Mouse (Mus musculus) G1E (cell line): Measurements from ENCODE around the gene Ccdc28b. TPM values are rescaled to one million over a fixed set of nuclear protein-coding genes. Genes with fewer than 3 reads are reported as not detected.

Experiments used
- ATAC-seq: 2 replicates; pipeline ENCODE4 v1.8.0; 2016; ENCODE audit warnings: mild to moderate bottlenecking; ENCODE audit not compliant: insufficient number of reproducible peaks, poor library complexity, low FRiP score, severe bottlenecking; ENCODE audit errors: extremely low read depth
- DNase-seq: peaks from one replicate; pipeline ENCODE4 v3.0.0; 2012; ENCODE audit warnings: low spot score
- H3K27me3 ChIP-seq: 2 replicates; pipeline ENCODE4 v1.6.1; 2012; ENCODE audit warnings: mild to moderate bottlenecking, low read length, inconsistent platforms; ENCODE audit not compliant: insufficient read depth
- H3K36me3 ChIP-seq: replicated peaks from 2 replicates; pipeline ENCODE3; 2012; ENCODE audit warnings: mild to moderate bottlenecking, inconsistent platforms
- H3K4me1 ChIP-seq: 2 replicates; pipeline ENCODE4 v1.6.1; 2012; ENCODE audit warnings: low read depth, low read length, inconsistent platforms, mixed read lengths; ENCODE audit not compliant: insufficient read depth
- H3K4me3 ChIP-seq: 2 replicates; pipeline ENCODE4 v1.5.1; 2012; ENCODE audit warnings: low read depth, mild to moderate bottlenecking, inconsistent platforms, low read length, moderate library complexity, mixed read lengths
- H3K9me3 ChIP-seq: replicated peaks from 2 replicates; pipeline ENCODE4 v1.6.1; 2012; ENCODE audit warnings: inconsistent platforms
- CTCF ChIP-seq: IDR thresholded peaks from 2 replicates; pipeline ENCODE4 v1.5.1; 2012; ENCODE audit warnings: low read depth, low read length, inconsistent platforms, mixed read lengths
- GATA1 ChIP-seq: IDR thresholded peaks from 2 replicates; pipeline ENCODE4 v1.6.1; 2012; ENCODE audit warnings: borderline replicate concordance, low read length, inconsistent platforms, mixed read lengths
- GATA2 ChIP-seq: IDR thresholded peaks from 2 replicates; pipeline ENCODE4 v1.6.1; 2012; ENCODE audit warnings: low read depth, low read length, inconsistent platforms, borderline replicate concordance
- POLR2AphosphoS5 ChIP-seq: IDR thresholded peaks from 2 replicates; pipeline ENCODE4 v1.6.1; 2012; ENCODE audit warnings: low read depth, low read length, inconsistent platforms; ENCODE audit not compliant: insufficient replicate concordance
- TAL1 ChIP-seq: conservative IDR thresholded peaks from 2 replicates; pipeline ENCODE4 v1.6.1; 2012; ENCODE audit warnings: low read depth, low read length, inconsistent platforms, mixed read lengths
- polyA plus RNA-seq: library from polyadenylated mRNA; stranded (reverse); fragments of >175 nt; gene quantifications from 2 replicates; pipeline ENCODE4 v1.2.3, GENCODE M21; 2012
- total RNA-seq, 2 experiments: library from RNA; stranded (forward) in 1 of 2; stranded (reverse) in 1 of 2; fragments of 200-1000 nt in 1 of 2; fragments of >200 nt in 1 of 2; fragmentation: Nextera tagmentation in 1 of 2; gene quantifications; 2 replicates each; pipeline ENCODE4 v1.2.3; 2014 to 2017

Gene Ccdc28b
- total and polyA plus RNA-seq, 3 experiments = 4.8 to 20.7 TPM; not detected in 1

DNA sequence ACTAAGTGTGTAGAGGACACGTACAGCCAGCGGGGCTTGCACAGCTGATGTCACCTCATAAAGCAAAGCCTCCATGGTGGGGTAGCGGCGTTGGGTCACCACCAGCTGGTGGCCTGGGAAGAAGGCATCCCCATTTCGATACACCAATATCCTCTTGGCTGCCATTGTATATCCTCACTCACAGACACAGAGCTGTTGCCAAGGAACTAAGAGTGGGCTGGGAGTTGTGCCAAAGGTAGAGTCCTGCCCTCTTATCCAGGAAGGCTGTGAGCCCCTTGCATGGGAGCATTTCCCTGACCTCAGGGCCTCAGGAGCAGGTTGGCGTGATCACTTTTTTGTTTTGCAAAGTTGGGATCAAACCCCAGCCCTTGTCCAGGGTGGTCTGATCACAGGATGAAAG lies 9.7 kb downstream of the Ccdc28b start, which contains the start of gene Dcdc2b:
Gene Dcdc2b, minus strand, starts transcription at position 165 of the 400 bp plus-strand sequence.
- DNase-seq = no peak

DNA sequence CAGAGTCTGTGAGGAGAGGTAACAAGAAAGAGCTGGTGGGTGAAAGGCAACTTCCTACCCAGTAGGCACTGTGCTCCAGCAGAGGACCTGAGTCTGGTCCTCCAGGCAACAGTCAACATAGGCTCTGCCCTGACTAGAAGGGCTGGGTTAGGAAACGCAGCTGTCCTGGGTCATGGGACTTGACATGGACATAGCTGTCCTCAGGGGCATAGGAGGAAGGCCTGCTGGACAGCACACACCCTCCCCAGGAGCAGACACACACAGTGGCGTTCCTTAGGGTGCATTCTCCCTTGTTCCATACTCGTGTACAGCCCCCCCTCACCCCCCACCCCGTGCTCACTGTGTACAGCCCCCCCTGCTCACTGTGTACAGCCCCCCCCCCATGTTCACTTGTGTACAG lies 13.3 kb downstream of the Ccdc28b start:
- peaks cover 85% of the 10 kb centered on the region for H3K36me3 ChIP-seq
- ATAC-seq (no peak), DNase-seq (no peak)
- no peaks in the 10 kb centered on the region for H3K9me3 ChIP-seq
- TF ChIP-seq CTCF (no peak), POLR2AphosphoS5 (no peak), GATA2 (no peak), TAL1 (no peak), GATA1 (no peak)
- no peaks in the 10 kb centered on the region for H3K27me3 ChIP-seq
- peaks cover 24% of the 10 kb centered on the region for H3K4me1 ChIP-seq
- no peak overlapping the region for H3K4me3 ChIP-seq

More for the DNA sequence above, 9.7 kb downstream of the Ccdc28b start, which contains the start of gene Dcdc2b:
- Histone ChIP-seq H3K27me3 (no peaks in the 10 kb centered on the region), H3K9me3 (no peaks in the 10 kb centered on the region), H3K36me3 (peaks cover 78% of the 10 kb centered on the region), H3K4me1 (peaks cover 26% of the 10 kb centered on the region), H3K4me3 (no peak within 1 kb of the TSS)
- no peak for ATAC-seq
- TF ChIP-seq GATA2 (no peak), TAL1 (no peak), GATA1 (no peak), CTCF (no peak), POLR2AphosphoS5 (no peak)

DNA sequence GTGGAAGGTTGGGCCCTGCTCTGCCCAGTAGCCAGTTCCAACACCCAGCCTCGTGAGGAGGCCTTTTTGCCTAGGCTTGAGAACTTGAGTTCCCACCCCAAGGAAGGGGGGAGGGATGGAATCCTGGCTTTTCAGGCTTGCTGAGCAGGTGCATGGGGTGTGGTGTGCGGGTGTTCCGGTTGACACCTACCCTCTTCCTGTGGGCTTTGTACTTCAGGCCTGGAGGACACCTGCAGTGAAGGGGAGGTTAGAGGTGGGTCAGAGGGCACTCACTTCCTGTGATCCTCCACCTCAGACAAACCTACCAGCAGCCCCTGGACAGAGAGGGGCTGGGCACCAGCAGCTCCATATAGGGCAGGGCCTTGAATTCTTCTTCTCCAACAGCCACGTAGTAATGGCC lies 13.7 kb downstream of the Ccdc28b start:
- DNase-seq (no peak), ATAC-seq (no peak)
- Histone ChIP-seq H3K9me3 (no peaks in the 10 kb centered on the region), H3K4me3 (no peak overlapping the region), H3K4me1 (peaks cover 24% of the 10 kb centered on the region), H3K36me3 (peaks cover 86% of the 10 kb centered on the region), H3K27me3 (no peaks in the 10 kb centered on the region)
- TF ChIP-seq TAL1 = no peak
- TF ChIP-seq POLR2AphosphoS5 = no peak
- TF ChIP-seq GATA1 = no peak
- TF ChIP-seq GATA2 = no peak
- TF ChIP-seq CTCF = no peak

DNA sequence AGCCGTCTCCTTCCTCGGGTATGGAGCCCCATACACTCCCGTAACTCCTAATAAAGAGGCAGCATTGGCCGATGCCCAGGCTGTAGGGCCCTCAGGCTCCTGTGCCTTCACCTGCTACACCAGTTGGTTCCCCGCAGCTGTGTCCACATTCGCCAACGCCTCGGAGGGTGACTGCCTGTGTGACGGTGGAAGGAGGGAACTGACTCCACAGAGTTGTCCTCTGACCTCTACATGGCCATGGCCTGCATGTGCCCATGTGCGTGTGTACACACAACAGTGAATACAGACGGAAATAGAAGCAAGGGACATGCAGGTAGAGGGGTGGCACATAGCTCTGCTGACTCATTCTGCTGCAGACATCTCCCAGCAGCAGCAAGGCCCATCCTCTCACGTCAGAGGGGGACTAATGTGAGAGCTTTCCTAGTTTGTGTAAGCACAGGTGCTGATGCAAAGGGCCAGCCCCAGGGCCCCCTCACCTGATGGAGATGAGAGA lies 14.6 kb downstream of the Ccdc28b start:
- ATAC-seq = no peak
- TF ChIP-seq GATA2 = no peak
- TF ChIP-seq POLR2AphosphoS5 = no peak
- TF ChIP-seq CTCF = no peak
- Histone ChIP-seq H3K9me3 (no peaks in the 10 kb centered on the region), H3K36me3 (peaks cover 91% of the 10 kb centered on the region), H3K4me1 (peaks cover 32% of the 10 kb centered on the region), H3K27me3 (no peaks in the 10 kb centered on the region), H3K4me3 (0 out of 2 replicates have a peak overlapping the region, but pooled peaks have one; percentile 4)
- no peak for DNase-seq

DNA sequence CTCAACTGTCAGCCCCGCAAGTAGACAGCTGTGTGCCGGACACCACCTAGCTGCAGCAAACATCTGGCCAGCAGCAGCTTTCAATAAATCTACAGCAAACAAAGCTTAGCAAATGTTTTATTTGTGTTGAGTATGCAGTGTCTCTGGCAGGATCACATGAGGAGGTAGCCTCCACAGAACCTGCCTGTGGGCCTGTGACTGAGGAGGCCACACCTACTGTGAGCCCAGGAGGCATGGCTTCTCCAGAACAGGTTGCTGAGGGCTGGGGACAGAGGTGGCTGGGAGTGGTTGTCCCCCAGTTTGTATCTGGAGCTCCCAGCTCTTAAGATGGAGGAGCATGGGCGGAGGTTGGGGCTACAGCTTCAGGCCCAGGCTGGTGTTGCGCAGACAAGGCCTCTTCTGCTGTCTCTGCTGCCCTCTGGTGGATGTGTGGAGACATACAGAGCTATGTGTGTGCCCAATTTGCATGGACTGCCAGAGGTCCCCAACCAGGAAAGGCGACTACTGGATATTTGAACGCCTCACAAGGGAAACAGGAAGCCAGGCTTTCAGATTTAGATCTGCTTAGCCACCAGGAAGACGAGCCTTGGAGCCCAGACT lies 15.2 kb downstream of the Ccdc28b start:
- DNase-seq (peak; percentile 62), ATAC-seq (peak; percentile 76)
- Histone ChIP-seq H3K4me3 (no peak overlapping the region), H3K4me1 (peaks cover 35% of the 10 kb centered on the region), H3K9me3 (no peaks in the 10 kb centered on the region), H3K36me3 (peaks cover 91% of the 10 kb centered on the region), H3K27me3 (no peaks in the 10 kb centered on the region)
- TF ChIP-seq CTCF (peak; percentile 71), POLR2AphosphoS5 (no peak)

DNA sequence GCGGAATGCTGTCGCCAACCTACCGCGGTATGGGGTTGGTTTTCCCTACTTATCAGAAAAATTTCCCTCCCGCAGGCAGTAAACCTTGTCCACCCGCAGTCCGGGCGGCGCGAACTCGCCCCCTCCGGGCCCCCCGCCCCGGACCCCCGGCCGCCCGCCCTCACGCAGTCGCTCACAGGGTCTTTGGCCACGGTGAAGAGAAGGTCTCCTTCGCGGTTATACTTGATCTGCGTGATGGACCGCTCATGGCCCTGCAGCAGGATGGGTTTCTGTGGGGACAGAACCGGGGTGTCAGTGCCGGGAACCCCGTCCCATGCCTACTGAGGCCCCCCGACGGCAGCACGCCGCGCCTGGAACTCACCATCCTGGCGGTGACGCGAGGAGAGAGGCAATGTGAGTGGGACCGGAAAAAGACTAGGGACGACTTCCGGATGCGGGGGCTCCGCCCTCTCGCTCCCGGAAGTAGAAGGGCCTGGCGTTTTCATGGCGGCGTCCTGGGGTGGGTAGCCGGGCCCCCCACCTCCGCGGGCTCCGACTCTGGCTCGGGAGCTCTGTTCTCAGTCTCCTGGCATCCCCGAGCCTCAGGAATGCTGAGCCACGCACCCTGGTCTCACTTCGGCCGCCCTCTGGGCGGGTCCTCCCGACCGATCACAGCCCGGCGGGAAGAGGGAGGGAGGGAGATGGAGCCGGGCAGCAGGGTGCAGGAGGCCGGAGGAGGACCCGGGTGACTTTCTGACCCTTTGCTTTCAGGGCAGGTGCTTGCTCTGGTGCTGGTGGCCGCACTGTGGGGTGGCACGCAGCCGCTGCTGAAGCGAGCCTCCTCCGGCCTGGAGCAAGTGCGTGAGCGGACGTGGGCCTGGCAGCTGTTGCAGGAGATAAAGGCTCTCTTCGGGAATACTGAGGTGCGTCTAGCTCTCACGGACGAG lies 23.3 kb downstream of the Ccdc28b start, which contains the start of the genes Eif3i and Tmem234:
Gene Eif3i, minus strand, starts transcription at position 416 of the 926 bp plus-strand sequence.
Gene Tmem234, plus strand, starts transcription at position 436 of the 926 bp plus-strand sequence.
- Histone ChIP-seq H3K27me3 (no peaks in the 10 kb centered on the region), H3K9me3 (no peaks in the 10 kb centered on the region), H3K4me1 (peaks cover 51% of the 10 kb centered on the region), H3K4me3 (peak within 1 kb of the TSS; percentile 99), H3K36me3 (peaks cover 78% of the 10 kb centered on the region)
- DNase-seq = peak; percentile 95
- peak; percentile 72 for TF ChIP-seq TAL1
- no peak for TF ChIP-seq GATA1
- ATAC-seq = peak; percentile 93
